Mouse (Mus musculus): ENCODE measurements around the gene Afmid. TPM values are rescaled to one million over a fixed set of nuclear protein-coding genes. Genes with fewer than 3 reads are reported as not detected.
A peak's percentile ranks its signal among the peaks of the same experiment; 100 is the strongest.

Afmid gene
- polyA plus RNA-seq, 1 experiment from 2014 or later, result 4.2 TPM

GRCm38 (mm10) chr11:117816389-117816996 lies 9.2 kb upstream of the Afmid start:
- no peak overlapping the region for H3K4me3 ChIP-seq
- no peak overlapping the region for H3K27ac ChIP-seq
- no peaks in the 10 kb centered on the region for H3K27me3 ChIP-seq
- no peak for ATAC-seq (ENCODE audit: low FRiP score)
- H3K9ac ChIP-seq, result no peak overlapping the region
- no peaks in the 10 kb centered on the region for H3K9me3 ChIP-seq
- peaks cover 4% of the 10 kb centered on the region; the same call in 1 of the 2 replicates for H3K36me3 ChIP-seq
- WGBS, result 87% methylated on average over 13 of the region's 13 CpGs
- peaks cover 10% of the 10 kb centered on the region for H3K4me1 ChIP-seq (replicated peaks)
- no peak overlapping the region for H3K4me2 ChIP-seq

- H3K9ac ChIP-seq, result no peak overlapping the region
- 70% methylated on average over 8 of the region's 8 CpGs for WGBS
- H3K27ac ChIP-seq, result no peak overlapping the region
These were observed 6.6 kb upstream of the Afmid start for GRCm38 (mm10) chr11:117819095-117819494.

GRCm38 (mm10) chr11:117820173-117820572 lies 5.6 kb upstream of the Afmid start:
- Histone ChIP-seq H3K27ac (no peak overlapping the region), H3K4me1 (replicated peaks) (peaks cover 23% of the 10 kb centered on the region), H3K27me3 (no peaks in the 10 kb centered on the region), H3K36me3 (no peaks in the 10 kb centered on the region), H3K9ac (no peak overlapping the region), H3K9me3 (no peaks in the 10 kb centered on the region), H3K4me3 (no peak overlapping the region), H3K4me2 (no peak overlapping the region)
- WGBS, result 91% methylated on average over 7 of the region's 7 CpGs
- no peak for ATAC-seq (ENCODE audit: low FRiP score)

More at GRCm38 (mm10) chr11:117819095-117819494, 6.6 kb upstream of the Afmid start:
- no peak for ATAC-seq (ENCODE audit: low FRiP score)
- peaks cover 14% of the 10 kb centered on the region for H3K4me1 ChIP-seq (replicated peaks)
- no peaks in the 10 kb centered on the region for H3K27me3 ChIP-seq
- no peak overlapping the region for H3K4me2 ChIP-seq
- H3K4me3 ChIP-seq, result no peak overlapping the region
- no peaks in the 10 kb centered on the region for H3K36me3 ChIP-seq
- no peaks in the 10 kb centered on the region for H3K9me3 ChIP-seq

GRCm38 (mm10) chr11:117821868-117822267 lies 3.9 kb upstream of the Afmid start:
- Histone ChIP-seq H3K9me3 (no peaks in the 10 kb centered on the region), H3K9ac (no peak overlapping the region), H3K27ac (no peak overlapping the region), H3K4me2 (no peak overlapping the region), H3K27me3 (no peaks in the 10 kb centered on the region), H3K4me1 (replicated peaks) (peaks cover 39% of the 10 kb centered on the region), H3K4me3 (no peak overlapping the region), H3K36me3 (no peaks in the 10 kb centered on the region)
- WGBS, result 88% methylated on average over 9 of the region's 9 CpGs
- ATAC-seq (ENCODE audit: low FRiP score), result no peak

GRCm38 (mm10) chr11:117822728-117823241 lies 2.9 kb upstream of the Afmid start:
- Histone ChIP-seq H3K27ac (no peak overlapping the region), H3K4me1 (replicated peaks) (peaks cover 45% of the 10 kb centered on the region), H3K4me2 (no peak overlapping the region), H3K27me3 (no peaks in the 10 kb centered on the region), H3K4me3 (no peak overlapping the region), H3K36me3 (no peaks in the 10 kb centered on the region), H3K9ac (no peak overlapping the region), H3K9me3 (no peaks in the 10 kb centered on the region)
- no peak for ATAC-seq (ENCODE audit: low FRiP score)
- 82% methylated on average over 7 of the region's 7 CpGs for WGBS

- H3K36me3 ChIP-seq, result no peaks in the 10 kb centered on the region
- H3K27me3 ChIP-seq, result no peaks in the 10 kb centered on the region
- H3K9ac ChIP-seq, result no peak overlapping the region
- H3K4me1 ChIP-seq (replicated peaks), result peaks cover 51% of the 10 kb centered on the region
- ATAC-seq (ENCODE audit: low FRiP score), result no peak
- H3K4me3 ChIP-seq, result no peak overlapping the region
- no peak overlapping the region for H3K27ac ChIP-seq
- 95% methylated on average over 6 of the region's 6 CpGs for WGBS
- no peaks in the 10 kb centered on the region for H3K9me3 ChIP-seq
- H3K4me2 ChIP-seq, result no peak overlapping the region
These were observed 2.3 kb upstream of the Afmid start for GRCm38 (mm10) chr11:117823411-117823810.

- peak overlapping the region; percentile 64; the same call in 1 of the 2 replicates for H3K9ac ChIP-seq
- peaks cover 53% of the 10 kb centered on the region for H3K4me1 ChIP-seq (replicated peaks)
- no peaks in the 10 kb centered on the region for H3K27me3 ChIP-seq
- 19% methylated on average over 23 of the region's 23 CpGs for WGBS
- H3K4me2 ChIP-seq, result peak overlapping the region; percentile 72
- peak overlapping the region; percentile 22 for H3K4me3 ChIP-seq
- no peak overlapping the region for H3K27ac ChIP-seq
- no peaks in the 10 kb centered on the region for H3K36me3 ChIP-seq
- ATAC-seq (ENCODE audit: low FRiP score), result peak; percentile 75
- no peaks in the 10 kb centered on the region for H3K9me3 ChIP-seq
These were observed 1.4 kb upstream of the Afmid start for GRCm38 (mm10) chr11:117824060-117824969.

- Histone ChIP-seq H3K4me3 (peak overlapping the region; percentile 42), H3K36me3 (no peaks in the 10 kb centered on the region), H3K27ac (peak overlapping the region; percentile 30; the same call in 1 of the 2 replicates), H3K27me3 (no peaks in the 10 kb centered on the region), H3K9me3 (no peaks in the 10 kb centered on the region), H3K4me1 (replicated peaks) (peaks cover 61% of the 10 kb centered on the region), H3K9ac (peak overlapping the region; percentile 64), H3K4me2 (peak overlapping the region; percentile 72)
- no peak for ATAC-seq (ENCODE audit: low FRiP score)
- WGBS, result 11% methylated on average over 5 of the region's 5 CpGs
These were observed 440 bp downstream of the Afmid start for GRCm38 (mm10) chr11:117826164-117826563.

GRCm38 (mm10) chr11:117826916-117827315 lies 1.2 kb downstream of the Afmid start:
- no peak for ATAC-seq (ENCODE audit: low FRiP score)

GRCm38 (mm10) chr11:117827386-117827785 lies 1.7 kb downstream of the Afmid start:
- ATAC-seq (ENCODE audit: low FRiP score), result no peak
- no peak overlapping the region for H3K27ac ChIP-seq
- 77% methylated on average over 3 of the region's 3 CpGs for WGBS

More at GRCm38 (mm10) chr11:117826916-117827315, 1.2 kb downstream of the Afmid start:
- Histone ChIP-seq H3K36me3 (no peaks in the 10 kb centered on the region), H3K9me3 (no peaks in the 10 kb centered on the region), H3K4me1 (replicated peaks) (peaks cover 62% of the 10 kb centered on the region), H3K27me3 (no peaks in the 10 kb centered on the region), H3K4me3 (no peak overlapping the region), H3K27ac (no peak overlapping the region), H3K9ac (no peak overlapping the region), H3K4me2 (0 out of 2 replicates have a peak overlapping the region, but pooled peaks have one; percentile 72)
- WGBS, result 78% methylated on average over 8 of the region's 8 CpGs

GRCm38 (mm10) chr11:117828149-117828887 lies 2.6 kb downstream of the Afmid start:
- WGBS, result 79% methylated on average over 18 of the region's 18 CpGs
- peaks cover 71% of the 10 kb centered on the region for H3K4me1 ChIP-seq (replicated peaks)
- no peaks in the 10 kb centered on the region for H3K27me3 ChIP-seq
- H3K36me3 ChIP-seq, result no peaks in the 10 kb centered on the region
- no peak overlapping the region for H3K9ac ChIP-seq
- no peak overlapping the region for H3K4me3 ChIP-seq
- ATAC-seq (ENCODE audit: low FRiP score), result no peak
- 0 out of 2 replicates have a peak overlapping the region, but pooled peaks have one; percentile 40 for H3K27ac ChIP-seq
- no peak overlapping the region for H3K4me2 ChIP-seq
- H3K9me3 ChIP-seq, result no peaks in the 10 kb centered on the region

More at GRCm38 (mm10) chr11:117827386-117827785, 1.7 kb downstream of the Afmid start:
- Histone ChIP-seq H3K9ac (no peak overlapping the region), H3K36me3 (no peaks in the 10 kb centered on the region), H3K4me3 (no peak overlapping the region), H3K4me2 (no peak overlapping the region), H3K27me3 (no peaks in the 10 kb centered on the region), H3K4me1 (replicated peaks) (peaks cover 67% of the 10 kb centered on the region), H3K9me3 (no peaks in the 10 kb centered on the region)
